Mouse (Mus musculus) cerebellum, adult (tissue): ENCODE data around the gene Cenpx.
A peak's percentile ranks its signal among the peaks of the same experiment; 100 is the strongest.
"Not testable (repeated sequence)": the region's sequence is repeated elsewhere in the genome, so short reads cannot be mapped to it uniquely, and the experiment has no call there.

Experiments
- ATAC-seq: cut with Nextera tagmentation; 2 replicates; pipeline ENCODE4 v1.9.2; 2017; ENCODE audit warnings: mild to moderate bottlenecking, moderate library complexity, mixed read lengths; ENCODE audit not compliant: insufficient number of reproducible peaks, low FRiP score, low TSS enrichment

Cenpx gene

GRCm38 (mm10) chr11:120703696-120704454 lies 9.7 kb downstream of the Cenpx start:
- no peak for ATAC-seq

DNA sequence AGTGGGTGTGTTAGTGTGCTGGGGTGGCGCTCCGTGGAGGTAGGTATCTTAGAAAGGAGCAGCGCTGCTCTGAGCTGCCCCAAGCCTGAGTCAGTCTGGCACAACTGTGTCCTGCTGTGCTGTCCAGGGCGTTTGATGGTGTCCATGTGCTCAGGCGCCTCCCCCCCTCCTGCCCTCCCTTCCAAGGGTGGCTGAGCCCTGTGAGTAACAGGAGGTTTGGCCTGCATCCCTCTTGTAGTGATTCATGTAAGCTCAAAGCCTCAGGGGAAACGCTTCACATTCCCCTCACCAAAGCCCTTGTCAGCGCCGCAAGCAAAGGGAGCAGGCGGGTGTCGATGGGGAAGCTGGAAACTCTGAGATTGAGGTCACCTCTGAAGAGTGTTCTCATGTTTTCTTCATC lies 15.8 kb downstream of the Cenpx start:
- no peak for ATAC-seq

DNA sequence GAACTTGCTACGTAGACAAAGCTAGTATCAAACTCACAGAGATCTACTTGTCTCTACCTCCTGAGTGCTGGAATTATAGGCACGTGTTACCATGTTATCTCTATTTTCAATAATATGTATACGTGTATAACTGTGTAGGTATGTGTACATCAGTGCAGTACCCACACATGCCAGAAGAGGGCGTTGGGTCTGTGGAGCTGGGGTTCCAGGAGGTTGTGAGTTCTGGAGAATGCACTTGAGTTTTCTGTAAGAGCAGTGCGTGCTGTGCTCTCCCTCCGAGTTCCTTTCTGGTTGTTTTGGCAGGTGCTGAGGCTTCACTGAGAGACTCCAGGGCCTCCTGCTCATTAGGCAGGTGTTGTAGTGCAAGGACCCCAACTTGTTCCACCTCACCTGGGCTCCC lies 17.0 kb downstream of the Cenpx start:
- ATAC-seq: no peak

GRCm38 (mm10) chr11:120695641-120696040 lies 17.9 kb downstream of the Cenpx start:
- ATAC-seq: no peak

DNA sequence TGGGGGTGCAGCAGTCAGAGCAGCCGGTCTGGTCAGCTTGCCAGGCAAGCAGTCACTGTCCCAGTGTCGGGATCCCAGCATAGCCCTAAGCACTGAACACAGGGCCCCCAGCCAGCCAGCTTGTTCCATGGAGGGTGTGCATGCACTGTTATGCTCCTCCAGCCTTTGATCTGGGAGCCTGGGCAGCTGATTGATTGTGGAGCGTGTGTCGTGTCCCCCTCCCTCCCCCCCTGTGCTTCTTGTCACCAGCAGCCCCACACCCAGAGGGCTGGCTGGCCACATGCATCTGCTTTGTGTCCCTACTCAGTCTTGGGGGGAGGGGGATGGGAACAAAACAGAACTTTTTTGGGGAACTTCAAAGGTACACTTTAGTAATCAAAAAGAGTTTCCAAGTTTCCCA lies 18.4 kb downstream of the Cenpx start:
- no peak for ATAC-seq

DNA sequence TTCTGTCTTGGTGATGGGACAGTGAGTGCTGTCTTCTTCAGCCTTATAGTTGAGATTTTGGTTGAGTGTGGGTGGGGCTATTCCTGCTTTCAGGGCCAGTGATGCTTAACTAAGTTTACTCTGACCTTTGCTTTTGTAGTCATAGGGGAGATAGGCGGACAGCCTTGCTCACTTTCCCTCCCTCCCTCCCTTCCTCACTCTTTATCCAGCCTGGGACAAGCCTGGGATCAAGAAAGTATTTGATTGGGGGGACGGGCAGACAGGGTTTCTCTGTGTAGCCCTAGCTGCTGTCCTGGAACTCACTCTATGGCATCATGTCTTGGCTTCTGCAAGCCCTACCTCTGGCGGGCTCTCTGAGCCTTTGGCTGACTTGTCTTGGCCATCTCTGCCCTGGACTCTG lies 20.1 kb downstream of the Cenpx start:
- ATAC-seq: no peak

- no peak for ATAC-seq
Measured at GRCm38 (mm10) chr11:120692471-120693011, 21.0 kb downstream of the Cenpx start.

DNA sequence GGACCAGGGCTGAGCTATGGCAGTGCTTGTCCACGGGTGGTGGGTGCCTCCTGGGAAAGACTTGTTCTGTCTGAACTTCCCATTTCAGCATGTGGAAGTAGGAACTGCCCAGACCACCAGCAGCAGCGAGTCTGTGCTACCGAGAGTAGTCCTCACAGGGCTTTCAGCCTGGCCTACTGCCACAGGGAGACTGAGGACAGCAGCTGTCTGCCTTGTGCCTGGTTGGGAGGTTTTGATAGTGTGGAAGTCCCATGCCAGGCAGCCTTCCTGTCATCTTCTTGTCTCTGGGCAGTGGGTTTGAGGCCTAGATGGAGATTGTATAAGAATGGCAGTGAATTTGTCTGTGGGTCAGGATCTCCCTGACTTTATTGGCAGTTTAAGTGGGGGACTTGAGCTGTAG lies 24.2 kb downstream of the Cenpx start:
- no peak for ATAC-seq

DNA sequence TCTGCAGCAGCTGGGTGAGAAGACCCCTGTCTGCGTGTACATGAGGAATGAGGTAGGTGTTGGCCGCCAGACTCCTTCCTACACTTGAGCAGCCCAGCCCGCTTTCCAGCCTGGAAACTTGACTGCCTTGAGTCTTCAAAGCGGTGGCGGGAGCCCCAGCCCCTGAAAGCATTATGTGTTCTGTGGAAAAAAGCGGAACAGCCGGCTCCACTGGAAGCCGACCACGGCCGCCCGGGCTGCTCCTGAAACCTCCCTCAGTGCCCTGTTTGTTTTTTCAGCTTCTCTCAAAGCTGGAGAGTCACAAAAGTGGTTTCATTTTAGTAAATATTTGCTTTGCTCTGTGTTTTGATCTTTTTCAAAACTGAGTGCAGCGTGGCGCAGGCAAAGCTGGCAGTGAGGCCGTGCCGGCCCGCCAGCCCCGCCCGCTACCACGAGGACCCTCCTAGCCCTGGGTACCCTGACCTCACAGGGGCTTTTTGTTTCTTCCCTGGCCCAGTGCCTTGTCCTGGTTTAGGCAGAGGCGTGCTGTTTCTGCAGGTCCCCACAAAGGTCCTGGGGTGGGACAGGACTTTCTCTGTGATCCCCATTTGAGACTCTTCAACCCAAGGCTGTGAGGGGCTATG lies 26.8 kb downstream of the Cenpx start:
- ATAC-seq: no peak

DNA sequence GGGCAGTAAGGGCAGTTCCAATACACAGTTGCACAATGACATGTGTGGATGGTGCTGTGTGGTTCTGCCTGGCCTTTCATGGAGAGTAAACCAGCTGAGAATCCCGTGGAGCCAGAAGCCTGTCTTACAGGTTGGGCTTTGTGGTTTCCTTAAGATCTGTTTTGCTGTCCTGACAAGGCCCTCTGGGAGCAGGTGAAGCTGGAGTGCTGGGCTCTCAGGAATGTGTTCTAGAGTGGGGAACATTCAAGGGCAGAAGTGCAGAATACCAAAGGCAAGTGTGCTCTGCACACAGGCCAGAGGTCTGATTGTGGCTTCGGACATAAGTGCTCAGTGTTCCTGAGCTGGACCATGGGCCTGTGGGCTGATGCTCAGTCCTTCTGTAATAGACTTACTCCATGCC lies 28.9 kb downstream of the Cenpx start:
- no peak for ATAC-seq

DNA sequence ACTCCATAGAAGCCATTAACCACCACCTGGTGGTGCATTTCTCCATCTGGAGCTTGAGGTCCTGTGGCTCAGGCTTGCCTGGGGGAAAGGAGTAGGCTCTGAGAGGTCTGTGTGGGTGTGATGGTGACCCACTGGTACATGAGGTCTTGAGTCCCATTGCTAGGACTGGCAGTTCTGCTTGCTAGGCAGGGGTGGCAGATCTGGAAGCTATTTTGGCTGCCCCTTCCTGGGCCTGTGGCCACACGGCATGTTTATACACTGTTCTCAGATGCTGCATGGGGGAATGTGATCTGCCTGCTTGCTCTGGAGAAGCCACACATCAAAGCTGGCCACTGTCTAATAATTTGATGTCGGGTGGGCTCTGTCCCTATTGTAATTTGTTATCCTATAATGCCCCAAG lies 29.5 kb downstream of the Cenpx start:
- ATAC-seq: no peak

DNA sequence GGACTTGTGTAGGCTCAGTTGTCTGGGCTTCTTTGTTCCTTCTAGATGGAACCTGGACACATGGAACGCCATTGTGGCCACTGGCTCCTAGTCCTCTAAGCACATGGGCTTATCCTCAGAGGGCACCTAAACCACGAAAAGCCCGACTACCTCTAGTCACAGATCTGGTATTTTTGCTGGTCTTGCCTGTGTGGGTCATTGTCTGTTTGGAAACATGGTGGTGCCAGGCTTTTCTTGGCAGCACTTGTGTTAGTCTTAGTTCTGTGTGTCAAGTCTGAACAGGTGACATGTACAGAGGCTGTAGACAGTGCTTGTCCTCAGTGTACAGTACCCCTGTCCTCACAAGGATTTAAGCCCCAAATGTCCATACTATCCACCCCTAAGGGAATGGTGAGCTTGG lies 30.0 kb downstream of the Cenpx start:
- ATAC-seq: no peak

- ATAC-seq: no peak
Measured at GRCm38 (mm10) chr11:120682683-120683082, 30.9 kb downstream of the Cenpx start.

DNA sequence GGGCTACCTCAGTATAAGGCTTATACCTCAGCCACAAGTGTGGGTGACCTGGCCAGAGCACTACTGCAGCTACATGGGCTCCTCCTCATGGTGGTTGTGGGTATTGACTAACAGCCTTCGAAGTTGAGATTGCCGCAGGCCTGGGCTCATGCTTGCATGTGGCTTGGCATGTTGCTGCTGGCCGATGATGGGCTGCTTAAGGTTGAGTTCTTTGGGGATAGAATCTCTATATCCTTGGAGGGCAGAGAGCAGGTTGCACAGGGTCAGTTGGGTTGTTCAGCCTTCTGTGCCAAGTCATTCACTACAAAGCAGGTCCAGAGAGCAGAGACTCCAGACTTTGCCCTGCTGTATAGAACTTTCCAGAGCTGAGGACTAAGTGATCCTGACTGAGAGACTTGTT lies 33.6 kb downstream of the Cenpx start:
- ATAC-seq: no peak

- no peak for ATAC-seq
Measured at GRCm38 (mm10) chr11:120676951-120677350, 36.6 kb downstream of the Cenpx start.

GRCm38 (mm10) chr11:120675875-120676274 lies 37.7 kb downstream of the Cenpx start:
- ATAC-seq: not testable (repeated sequence)

DNA sequence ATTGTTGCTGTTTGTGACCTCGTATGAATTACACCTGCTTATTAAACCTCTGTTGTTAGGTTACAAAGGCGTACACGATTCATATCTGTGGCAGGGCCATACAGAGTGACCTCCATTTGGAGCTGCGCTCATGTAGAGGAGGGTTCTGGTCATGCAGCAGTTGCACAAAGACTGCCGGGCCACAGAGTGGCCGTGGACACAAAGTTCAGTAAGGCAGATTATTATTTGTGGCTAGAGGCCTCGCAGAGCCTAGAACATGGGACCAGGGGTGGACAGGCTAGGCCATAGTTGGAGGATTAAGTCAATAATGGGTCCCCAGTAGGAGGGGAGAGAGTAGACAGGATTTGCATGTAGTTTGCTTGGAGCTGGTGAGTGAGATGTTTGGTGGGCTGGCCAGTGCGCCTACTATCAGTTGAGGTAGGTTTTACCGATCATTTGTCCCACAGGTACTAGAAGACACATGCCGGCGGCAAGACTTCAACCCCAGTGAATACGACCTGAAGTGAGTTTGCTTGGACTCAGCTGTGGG lies 39.9 kb downstream of the Cenpx start:
- no peak for ATAC-seq

DNA sequence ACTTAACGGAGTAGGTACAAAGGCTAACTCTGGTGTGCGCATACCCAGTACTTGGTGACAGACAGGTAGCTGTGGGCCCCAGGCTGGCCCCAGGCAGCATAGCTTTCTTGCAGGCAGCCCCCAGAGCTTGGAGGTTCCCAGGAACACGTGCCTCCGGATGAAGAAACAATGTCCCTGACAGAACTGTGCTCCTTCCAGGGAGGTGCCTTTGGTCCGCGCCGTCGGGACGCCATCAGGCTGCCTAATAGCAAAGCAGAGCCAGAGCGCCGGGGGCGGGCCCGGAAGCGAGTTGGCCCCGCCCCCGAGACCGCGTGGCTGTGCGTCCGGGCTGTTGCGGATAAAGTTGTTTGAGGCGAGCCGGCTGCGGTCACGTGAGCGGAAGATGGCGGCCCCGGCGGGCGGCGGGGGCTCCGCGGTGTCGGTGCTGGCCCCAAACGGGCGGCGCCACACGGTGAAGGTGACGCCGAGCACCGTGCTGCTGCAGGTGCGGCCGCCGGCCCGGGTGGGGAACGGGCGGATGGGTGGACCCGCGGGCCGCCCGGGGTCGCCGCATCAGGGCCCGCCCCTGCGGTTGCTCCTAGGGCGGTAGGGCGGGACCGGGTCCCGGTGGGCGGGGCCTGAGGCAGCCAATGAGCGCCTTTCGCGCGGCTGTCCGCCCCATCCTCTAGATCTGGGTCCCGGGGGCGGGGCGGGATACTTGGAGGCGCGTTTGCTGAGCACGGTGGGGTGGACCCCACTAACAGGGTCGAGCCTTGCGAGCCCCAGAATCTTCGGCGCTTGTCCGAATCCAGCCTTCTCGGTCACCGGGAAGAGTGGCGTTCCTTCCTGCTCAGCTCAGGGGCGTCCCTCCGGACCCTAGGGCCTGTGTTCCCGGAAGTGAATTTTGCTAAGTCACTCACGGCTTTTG lies 40.6 kb downstream of the Cenpx start, which contains the start of gene Aspscr1:
Gene Aspscr1, plus strand, starts transcription at position 287 of the 907 bp plus-strand sequence.
- peak; percentile 95 for ATAC-seq

DNA sequence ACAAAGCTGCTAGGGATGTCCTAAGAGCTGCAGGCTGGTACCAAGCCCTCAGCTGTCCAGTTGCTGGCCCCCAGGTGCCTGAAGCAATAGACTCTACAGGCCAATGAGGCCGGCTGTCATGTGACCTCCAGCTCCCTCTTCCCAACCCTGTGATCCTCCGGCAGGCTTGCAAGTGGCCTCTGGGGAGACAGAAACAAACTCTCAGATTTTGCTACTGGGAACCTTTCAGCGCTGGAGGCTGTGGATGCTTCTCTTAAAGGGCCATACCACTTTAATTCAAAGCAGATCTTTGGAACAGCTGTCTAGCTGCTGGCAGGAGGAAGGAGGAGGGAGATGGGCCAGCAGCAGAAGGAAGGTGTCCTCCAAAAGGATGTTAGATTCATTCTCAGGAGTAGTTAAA lies 46.9 kb downstream of the Cenpx start:
- ATAC-seq: no peak

GRCm38 (mm10) chr11:120665406-120665805 lies 48.1 kb downstream of the Cenpx start:
- no peak for ATAC-seq

DNA sequence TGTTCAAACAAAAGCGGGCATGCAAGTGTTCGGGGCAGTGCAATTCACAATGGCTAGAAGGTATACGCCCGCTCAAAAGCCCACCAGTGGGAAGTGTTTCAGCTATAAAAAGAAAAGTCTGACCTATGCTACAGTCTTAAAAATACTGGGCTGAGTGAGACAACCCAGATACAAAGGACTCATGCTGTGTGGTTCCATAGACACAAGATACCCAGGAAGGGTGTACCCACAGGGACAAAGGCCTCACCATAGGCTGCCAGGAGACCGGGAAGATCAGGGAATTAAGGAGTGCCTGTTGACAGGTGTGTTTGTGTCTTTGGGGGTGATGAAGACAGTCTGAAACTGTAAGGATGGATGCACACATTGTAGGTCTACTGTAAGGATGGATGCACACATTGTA lies 49.8 kb downstream of the Cenpx start:
- ATAC-seq: no peak
